Mouse (Mus musculus) erythroblast, embryonic 14.5 days (primary cell): ENCODE measurements around the gene Syvn1.
"Not testable (repeated sequence)": the region's sequence is repeated elsewhere in the genome, so short reads cannot be mapped to it uniquely, and the experiment has no call there.

Source experiments
- GATA1 ChIP-seq: IDR thresholded peaks from 2 replicates; pipeline ENCODE4 v1.6.1; 2012; ENCODE audit warnings: low read length, inconsistent platforms, mixed read lengths
- TAL1 ChIP-seq: IDR thresholded peaks from 3 replicates; pipeline ENCODE4 v1.6.1; 2012; ENCODE audit warnings: low read length, inconsistent platforms, mixed read lengths

DNA sequence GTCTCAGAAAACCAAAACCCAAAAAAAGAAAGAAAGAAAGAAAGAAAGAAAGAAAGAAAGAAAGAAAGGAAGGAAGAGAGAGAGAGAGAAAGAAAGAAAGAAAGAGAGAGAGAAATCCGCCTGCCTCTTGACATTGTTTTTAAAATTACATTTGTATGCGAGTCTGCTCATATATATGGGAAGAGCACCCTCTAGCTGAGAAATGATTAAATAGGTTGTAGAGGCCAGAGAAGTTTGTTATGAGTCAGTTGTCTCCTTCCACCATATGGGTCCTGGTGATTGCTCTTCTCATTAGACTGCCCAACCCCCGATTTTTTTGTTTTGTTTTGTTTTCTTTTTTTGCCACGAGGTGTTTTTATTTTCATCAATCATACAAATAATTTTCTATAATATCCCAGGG is 2.3 kb upstream of the Syvn1 start:
- TF ChIP-seq GATA1, TAL1: not testable (repeated sequence)
